Comparison of ENCODE assay signal across 8 mouse cellular contexts in the genomic region with DNA sequence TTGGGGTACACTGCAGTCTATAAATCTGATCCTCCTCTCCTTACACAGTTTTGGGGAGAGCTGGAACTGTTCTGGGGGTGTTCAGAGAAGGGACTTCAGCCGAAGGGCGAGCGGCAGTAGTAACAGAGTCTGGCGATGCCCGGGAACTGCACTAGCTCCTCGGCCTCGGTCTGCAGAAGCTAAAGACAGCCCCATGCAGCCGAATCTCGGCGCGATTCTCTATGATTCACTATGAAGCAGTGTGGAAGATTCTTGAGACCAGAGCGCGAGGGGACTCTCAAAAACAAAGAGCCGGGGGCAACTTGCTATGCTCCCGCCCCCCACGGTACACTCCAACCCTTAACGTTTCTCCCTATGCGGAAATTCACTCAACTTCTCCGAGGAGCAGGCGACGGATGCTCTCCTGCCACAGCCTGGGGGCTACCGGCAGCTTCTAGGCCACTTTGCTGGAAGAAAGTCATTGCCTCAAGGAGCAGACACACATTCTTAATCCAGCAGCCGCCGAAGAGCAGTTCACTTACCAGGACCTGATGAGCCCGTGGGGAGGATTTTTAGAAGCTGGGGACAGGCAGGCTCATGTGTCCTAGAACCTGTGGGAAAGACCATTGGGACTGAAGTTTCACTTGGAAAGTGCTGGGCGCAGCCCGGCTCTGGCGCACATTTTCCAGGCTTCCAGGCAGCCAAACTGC.
DNase-seq lines count a peak whose midpoint lies in the region; ATAC-seq lines count a peak whose summit lies in the region.

No protein-coding gene starts in this region.

- no peaks in the 10 kb centered on the region for H3K36me3 ChIP-seq in intestine, embryonic 15.5 days
- H3K36me3 ChIP-seq in liver, embryonic 12.5 days: no peaks in the 10 kb centered on the region
- H3K36me3 ChIP-seq in neural tube, embryonic 15.5 days: no peaks in the 10 kb centered on the region

- H3K4me1 ChIP-seq in intestine, embryonic 15.5 days (replicated peaks): peaks cover 21% of the 10 kb centered on the region
- H3K4me1 ChIP-seq in liver, embryonic 12.5 days: peaks cover 9% of the 10 kb centered on the region; the same call in 1 of the 2 replicates
- H3K4me1 ChIP-seq in neural tube, embryonic 15.5 days: peaks cover 53% of the 10 kb centered on the region

- no peak overlapping the region for H3K27ac ChIP-seq in intestine, embryonic 15.5 days
- no peak overlapping the region for H3K27ac ChIP-seq in liver, embryonic 12.5 days
- peak overlapping the region; percentile 66 for H3K27ac ChIP-seq in neural tube, embryonic 15.5 days (replicated peaks)

- no peaks in the 10 kb centered on the region for H3K9me3 ChIP-seq in intestine, embryonic 15.5 days
- no peaks in the 10 kb centered on the region for H3K9me3 ChIP-seq in liver, embryonic 12.5 days (replicated peaks)
- H3K9me3 ChIP-seq in neural tube, embryonic 15.5 days (replicated peaks): no peaks in the 10 kb centered on the region

- peak overlapping the region; percentile 33 for H3K9ac ChIP-seq in intestine, embryonic 15.5 days
- no peak overlapping the region for H3K9ac ChIP-seq in liver, embryonic 12.5 days
- peak overlapping the region; percentile 37 for H3K9ac ChIP-seq in neural tube, embryonic 15.5 days (replicated peaks)

- DNase-seq in gastrocnemius, postnatal 10 days: peak; percentile 48
- DNase-seq in gastrocnemius, adult 8-10 months (ENCODE audit: low spot score in 2 of 2): no peak
- peak; percentile 51 for DNase-seq in cerebellum, adult 9-11 months
- peak; percentile 31 to 58 for DNase-seq in gastrocnemius, postnatal 4 days (ENCODE audit: low spot score in 2 of 2)
- DNase-seq in spleen, adult 18-20 months: no peak

- peak overlapping the region; percentile 34 for H3K4me3 ChIP-seq in intestine, embryonic 15.5 days (replicated peaks)
- H3K4me3 ChIP-seq in liver, embryonic 12.5 days: peak overlapping the region; percentile 27
- peak overlapping the region; percentile 34 for H3K4me3 ChIP-seq in neural tube, embryonic 15.5 days (replicated peaks)

- peak overlapping the region; percentile 84 for H3K4me2 ChIP-seq in intestine, embryonic 15.5 days (replicated peaks)
- H3K4me2 ChIP-seq in liver, embryonic 12.5 days: peak overlapping the region; percentile 52
- H3K4me2 ChIP-seq in neural tube, embryonic 15.5 days: peak overlapping the region; percentile 70

- H3K27me3 ChIP-seq in intestine, embryonic 15.5 days (replicated peaks): 0 out of 2 replicates have a peak, but pooled peaks cover 7% of the 10 kb centered on the region
- peaks cover 69% of the 10 kb centered on the region for H3K27me3 ChIP-seq in liver, embryonic 12.5 days (replicated peaks)
- H3K27me3 ChIP-seq in neural tube, embryonic 15.5 days (replicated peaks): peaks cover 28% of the 10 kb centered on the region

- 3% methylated on average over 28 of the region's 28 CpGs for WGBS in intestine, embryonic 15.5 days
- 2% methylated on average over 28 of the region's 28 CpGs for WGBS in liver, embryonic 12.5 days (ENCODE audit: insufficient replicate concordance)
- WGBS in neural tube, embryonic 15.5 days: 2% methylated on average over 28 of the region's 28 CpGs

- 0 out of 2 replicates have a peak, but pooled peaks have one; percentile 49 for ATAC-seq in intestine, embryonic 15.5 days
- no peak for ATAC-seq in liver, embryonic 12.5 days
- no peak for ATAC-seq in neural tube, embryonic 15.5 days (ENCODE audit: low FRiP score)

Comparison
In these comparisons a context has a peak if more than half of its experiments do, and no peak if none do; other contexts are left out.
1. DNase-seq: peak in gastrocnemius, postnatal 10 days (single experiment), cerebellum, adult 9-11 months (single experiment) and gastrocnemius, postnatal 4 days (2 of 2); none in gastrocnemius, adult 8-10 months (0 of 2) and spleen, adult 18-20 months (0 of 2).
2. Peak in every context shown above with its lines, with median percentiles within 50 percentile points of each other: H3K4me2 ChIP-seq and H3K4me3 ChIP-seq.